Mouse (Mus musculus) embryonic facial prominence, embryonic 12.5 days (tissue): ENCODE results near the gene Plbd1. TPM values are rescaled to one million over a fixed set of nuclear protein-coding genes. Genes with fewer than 3 reads are reported as not detected.

ENCODE experiments used
- ATAC-seq: fragments of 200-750 bp; cut with Nextera tagmentation; 2 replicates; pipeline ENCODE4 v1.8.0; 2017; ENCODE audit not compliant: insufficient number of reproducible peaks, insufficient read depth, low FRiP score, low TSS enrichment
- H3K27ac ChIP-seq: fragments of 300-500 bp; sonication (generic); 2 replicates; pipeline ENCODE4 v1.5.1; 2016; ENCODE audit warnings: mild to moderate bottlenecking
- H3K27me3 ChIP-seq: fragments of 300-500 bp; sonication (generic); 2 replicates; pipeline ENCODE4 v1.6.1; 2016; ENCODE audit warnings: mild to moderate bottlenecking, moderate library complexity
- H3K36me3 ChIP-seq: fragments of 300-500 bp; sonication (generic); 2 replicates; pipeline ENCODE4 v1.6.1; 2016; ENCODE audit warnings: mild to moderate bottlenecking
- H3K4me1 ChIP-seq: fragments of 300-500 bp; sonication (generic); 2 replicates; pipeline ENCODE4 v1.6.1; 2016
- H3K4me2 ChIP-seq: fragments of 300-500 bp; sonication (generic); replicated peaks from 2 replicates; pipeline ENCODE4 v1.6.1; 2016; ENCODE audit warnings: mild to moderate bottlenecking, moderate library complexity
- H3K4me3 ChIP-seq: fragments of 300-500 bp; sonication (generic); 2 replicates; pipeline ENCODE4 v1.5.1; 2016; ENCODE audit warnings: mild to moderate bottlenecking
- H3K9ac ChIP-seq: fragments of 300-500 bp; sonication (generic); 2 replicates; pipeline ENCODE4 v1.6.1; 2016; ENCODE audit warnings: mild to moderate bottlenecking, moderate library complexity
- H3K9me3 ChIP-seq: fragments of 300-500 bp; sonication (generic); 2 replicates; pipeline ENCODE4 v1.6.1; 2016; ENCODE audit warnings: mild to moderate bottlenecking, moderate library complexity
- WGBS: fragments of 180-500 bp; shearing (Covaris S2); methylation state at CpG from one replicate; pipeline ENCODE4 v1.1.7; 2016; 5-methylcytosine and 5-hydroxymethylcytosine counted together
- polyA plus RNA-seq: library from polyadenylated mRNA; unstranded; fragments of >200 nt; fragmentation: Nextera tagmentation; extraction: Ambion mirVana; gene quantifications from 2 replicates; pipeline ENCODE4 v1.2.1, GENCODE M21; 2016

The Plbd1 gene
- polyA plus RNA-seq, 1 experiment from 2014 or later = 2.2 TPM

DNA sequence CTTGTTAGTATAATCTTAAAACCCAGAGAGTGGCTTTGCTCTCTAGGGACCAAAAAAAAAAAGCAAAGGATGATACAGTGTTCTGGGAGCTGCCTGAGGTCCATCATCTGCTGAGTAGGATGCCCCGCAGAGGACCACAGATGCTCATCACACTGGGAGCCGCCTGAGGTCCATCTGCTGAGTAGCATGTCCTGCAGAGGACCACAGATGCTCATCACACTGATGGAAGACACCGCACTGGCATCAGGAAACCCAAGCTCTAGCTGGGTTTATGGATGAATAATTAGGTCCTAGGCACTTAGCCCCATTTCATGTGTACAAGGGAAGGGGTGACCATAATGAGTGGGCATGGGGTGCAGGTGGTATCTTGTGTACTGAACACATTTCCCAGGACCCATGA is 47.6 kb downstream of the Plbd1 start:
- ATAC-seq = no peak

DNA sequence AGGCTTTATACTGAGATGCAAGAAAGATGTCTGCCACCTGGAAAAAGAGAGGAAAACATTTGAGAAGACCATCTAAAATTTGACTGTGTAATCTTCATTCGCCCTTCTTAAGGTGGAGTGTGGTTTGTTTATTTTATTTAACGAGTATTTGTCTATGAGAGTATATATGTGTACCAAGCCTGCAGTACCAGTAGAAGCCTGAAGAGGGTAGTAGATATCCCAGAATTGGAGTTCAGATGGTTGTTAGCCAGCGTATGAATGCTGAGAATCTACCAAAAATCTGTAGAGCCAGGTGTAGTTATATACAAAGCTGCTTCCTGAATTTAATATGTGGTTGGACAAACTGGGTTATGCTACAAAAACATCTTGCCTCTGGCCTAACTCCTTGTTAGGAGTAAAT is 49.4 kb downstream of the Plbd1 start:
- Histone ChIP-seq H3K4me3 (no peak overlapping the region), H3K4me1 (no peaks in the 10 kb centered on the region), H3K27me3 (no peaks in the 10 kb centered on the region), H3K9me3 (no peaks in the 10 kb centered on the region), H3K27ac (no peak overlapping the region), H3K4me2 (no peak overlapping the region), H3K9ac (no peak overlapping the region), H3K36me3 (peaks cover 40% of the 10 kb centered on the region)
- ATAC-seq = no peak
- 96% methylated on average over 3 of the region's 3 CpGs for WGBS

More for the DNA sequence above, 47.6 kb downstream of the Plbd1 start:
- H3K36me3 ChIP-seq = peaks cover 27% of the 10 kb centered on the region
- no peak overlapping the region for H3K9ac ChIP-seq
- no peak overlapping the region for H3K27ac ChIP-seq
- no peaks in the 10 kb centered on the region for H3K9me3 ChIP-seq
- no peaks in the 10 kb centered on the region for H3K27me3 ChIP-seq
- WGBS = 90% methylated on average over 3 of the region's 3 CpGs
- H3K4me1 ChIP-seq = no peaks in the 10 kb centered on the region
- H3K4me2 ChIP-seq = no peak overlapping the region
- H3K4me3 ChIP-seq = no peak overlapping the region

DNA sequence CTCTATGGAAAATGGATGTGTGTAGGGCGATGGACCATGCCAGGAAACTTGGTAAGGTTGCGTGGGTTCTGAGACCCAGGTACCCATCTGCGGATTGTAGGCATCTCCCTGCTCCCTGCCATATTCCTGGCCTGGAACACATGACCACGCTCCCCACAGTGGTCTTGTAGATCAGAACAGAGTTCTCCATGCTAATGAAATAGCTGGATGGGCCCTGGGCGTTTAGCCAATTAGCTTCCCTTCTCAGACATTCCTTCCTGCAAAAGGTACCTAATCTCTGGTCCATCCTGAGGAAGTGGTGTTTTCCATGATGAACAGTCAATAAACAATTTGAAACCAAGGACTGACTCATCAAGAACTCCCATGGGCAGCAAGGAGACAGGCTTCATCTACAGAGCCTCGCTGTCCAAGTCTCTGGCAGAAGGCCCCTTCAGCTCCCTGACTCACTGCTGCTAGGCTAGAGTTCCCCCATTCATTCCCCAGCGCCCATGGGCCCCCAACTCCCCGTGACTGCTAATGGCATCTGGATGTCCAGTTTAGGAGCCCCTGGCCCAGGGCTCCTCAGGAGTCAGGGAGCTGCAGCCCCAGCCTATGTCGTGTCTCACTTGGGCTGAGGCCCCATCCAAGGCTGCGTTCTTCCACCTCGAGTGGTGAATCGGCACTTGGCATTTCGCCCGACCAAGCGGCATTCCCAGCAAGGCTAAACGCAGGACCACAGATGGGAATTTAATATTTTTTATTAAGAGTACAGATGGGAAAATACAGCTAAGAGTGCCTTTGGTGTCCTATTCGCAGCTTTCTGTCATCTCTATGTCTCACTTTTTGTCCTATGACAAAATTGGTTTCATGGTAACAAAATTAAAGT is 50.1 kb downstream of the Plbd1 start:
- Histone ChIP-seq H3K9me3 (no peaks in the 10 kb centered on the region), H3K4me3 (no peak overlapping the region), H3K4me2 (no peak overlapping the region), H3K9ac (no peak overlapping the region), H3K36me3 (peaks cover 46% of the 10 kb centered on the region), H3K4me1 (no peaks in the 10 kb centered on the region), H3K27ac (no peak overlapping the region), H3K27me3 (no peaks in the 10 kb centered on the region)
- 96% methylated on average over 17 of the region's 17 CpGs for WGBS
- no peak for ATAC-seq

DNA sequence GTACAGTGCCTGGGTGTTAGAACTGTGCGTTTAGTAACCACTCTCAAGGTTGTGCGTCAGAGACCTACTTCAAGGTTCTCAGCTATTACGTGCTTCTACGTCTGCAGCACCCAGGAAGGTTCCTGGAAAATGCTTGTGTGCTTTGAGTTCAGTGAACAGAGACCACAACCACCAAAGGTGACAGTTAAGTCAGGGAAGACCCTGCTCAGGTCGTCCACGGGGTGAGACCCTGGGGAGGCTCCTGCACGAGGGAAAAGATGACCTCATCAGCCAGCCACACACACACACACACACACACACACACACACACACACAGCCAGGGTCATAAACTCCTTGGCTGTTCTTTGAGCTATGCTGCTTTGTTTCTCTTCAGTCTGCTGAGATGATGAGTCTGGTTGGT is 59.1 kb downstream of the Plbd1 start:
- Histone ChIP-seq H3K4me3 (no peak overlapping the region), H3K4me1 (no peaks in the 10 kb centered on the region), H3K9ac (no peak overlapping the region), H3K9me3 (no peaks in the 10 kb centered on the region), H3K36me3 (peaks cover 83% of the 10 kb centered on the region), H3K27ac (no peak overlapping the region), H3K27me3 (no peaks in the 10 kb centered on the region), H3K4me2 (no peak overlapping the region)
- ATAC-seq = no peak
- 83% methylated on average over 7 of the region's 7 CpGs for WGBS

DNA sequence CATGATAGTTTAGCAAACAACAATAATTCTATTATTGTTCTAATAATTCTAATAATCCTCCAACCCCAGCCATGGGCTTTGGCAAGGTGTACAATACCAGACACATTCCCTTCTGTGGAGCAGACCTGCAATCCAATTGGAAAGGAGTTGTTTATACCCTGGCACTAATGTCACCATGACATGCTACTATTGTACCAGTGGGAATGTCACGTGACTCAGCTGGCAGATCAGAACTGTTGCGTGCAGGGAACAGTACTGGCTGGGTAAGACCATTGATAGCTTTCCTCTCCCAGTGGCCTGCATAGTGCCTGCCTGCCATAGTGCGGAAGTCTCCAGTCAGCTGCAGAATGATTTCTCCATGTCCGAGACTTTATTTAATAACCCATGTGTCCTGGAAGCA is 67.2 kb downstream of the Plbd1 start:
- H3K27ac ChIP-seq = no peak overlapping the region
- ATAC-seq = no peak
- H3K27me3 ChIP-seq = no peaks in the 10 kb centered on the region
- 94% methylated on average over 4 of the region's 4 CpGs for WGBS
- H3K9ac ChIP-seq = no peak overlapping the region
- no peak overlapping the region for H3K4me2 ChIP-seq
- H3K36me3 ChIP-seq = peaks cover 70% of the 10 kb centered on the region
- no peak overlapping the region for H3K4me3 ChIP-seq
- no peaks in the 10 kb centered on the region for H3K9me3 ChIP-seq
- H3K4me1 ChIP-seq = no peaks in the 10 kb centered on the region

DNA sequence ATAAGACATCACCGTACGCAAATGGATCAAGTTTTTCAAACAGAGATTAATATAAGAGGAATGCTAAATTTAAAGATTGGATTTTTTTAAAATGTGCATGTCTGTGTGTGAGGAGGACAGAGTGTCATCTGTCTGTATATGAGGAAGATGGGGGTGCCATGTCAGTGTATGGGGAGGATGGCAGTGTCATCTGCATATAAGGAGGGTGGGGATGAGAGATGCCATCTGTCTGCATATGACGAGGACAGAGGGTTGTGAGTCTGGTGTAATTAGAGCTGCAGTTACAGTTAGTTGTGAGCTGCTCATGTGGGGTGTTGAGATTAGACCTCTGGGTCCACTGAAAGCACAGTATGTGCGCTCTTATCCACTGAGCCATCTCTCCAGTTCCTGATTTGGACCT is 71.0 kb downstream of the Plbd1 start:
- ATAC-seq = no peak
- Histone ChIP-seq H3K27me3 (no peaks in the 10 kb centered on the region), H3K36me3 (peaks cover 69% of the 10 kb centered on the region), H3K4me1 (no peaks in the 10 kb centered on the region), H3K9me3 (no peaks in the 10 kb centered on the region), H3K4me2 (no peak overlapping the region), H3K4me3 (no peak overlapping the region), H3K27ac (no peak overlapping the region), H3K9ac (no peak overlapping the region)
- WGBS = 85% methylated on average over 4 of the region's 4 CpGs

DNA sequence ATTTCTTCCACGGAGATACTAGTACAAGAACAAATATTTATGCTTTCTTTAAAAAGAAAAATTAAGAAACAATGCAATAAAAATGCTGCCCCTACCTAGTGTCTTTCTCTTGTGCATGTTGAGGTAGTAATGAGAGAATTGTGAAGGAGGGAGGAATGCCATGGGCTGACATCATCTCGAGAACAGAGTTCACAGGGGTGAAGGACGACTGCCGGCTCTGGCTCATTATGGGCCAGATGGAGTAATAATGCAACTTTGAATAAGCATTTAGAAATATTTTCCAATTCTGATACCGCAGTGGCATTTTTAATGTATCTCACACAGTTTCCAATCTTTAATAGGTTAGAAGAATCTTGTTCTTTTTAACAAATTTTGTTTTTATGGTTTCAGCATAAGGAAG is 95.7 kb downstream of the Plbd1 start:
- Histone ChIP-seq H3K27me3 (no peaks in the 10 kb centered on the region), H3K9me3 (peaks cover 9% of the 10 kb centered on the region; the same call in 1 of the 2 replicates), H3K4me2 (no peak overlapping the region), H3K27ac (no peak overlapping the region), H3K9ac (no peak overlapping the region), H3K36me3 (peaks cover 77% of the 10 kb centered on the region), H3K4me1 (no peaks in the 10 kb centered on the region), H3K4me3 (no peak overlapping the region)
- WGBS = 88% methylated on average over 5 of the region's 5 CpGs
- ATAC-seq = no peak

Other genes starting within 250 kb of the Plbd1 start
- not detected in 2 replicates for gene E330021D16Rik, start 246.4 kb downstream of the Plbd1 start, polyA plus RNA-seq
- 54.8 and 55.1 TPM in 2 replicates for gene Atf7ip, start 155.8 kb downstream of the Plbd1 start, polyA plus RNA-seq
- 0.14 and 0.22 TPM in 2 replicates for gene Gucy2c, start 119.8 kb upstream of the Plbd1 start, polyA plus RNA-seq
- gene Hist4h4, start 142.5 kb upstream of the Plbd1 start, polyA plus RNA-seq = 0.65 and 0.88 TPM in 2 replicates
- gene H2afj, start 146.3 kb upstream of the Plbd1 start, polyA plus RNA-seq = 103 and 107 TPM in 2 replicates
- 2.2 and 3.5 TPM in 2 replicates for gene BC049715, start 165.7 kb upstream of the Plbd1 start, polyA plus RNA-seq
- 122 and 130 TPM in 2 replicates for gene Wbp11, start 166.3 kb upstream of the Plbd1 start, polyA plus RNA-seq
- gene Smco3, start 173.5 kb upstream of the Plbd1 start, polyA plus RNA-seq = 0.40 and 0.43 TPM in 2 replicates
- 1.1 and 1.6 TPM in 2 replicates for gene Art4, start 195.8 kb upstream of the Plbd1 start, polyA plus RNA-seq
- gene Mgp, start 213.9 kb upstream of the Plbd1 start, polyA plus RNA-seq = 41.2 and 42.9 TPM in 2 replicates